Mouse (Mus musculus) adrenal gland, adult (tissue): Measurements from ENCODE around the gene Cyp4f15.
"Not testable (repeated sequence)": the region's sequence is repeated elsewhere in the genome, so short reads cannot be mapped to it uniquely, and the experiment has no call there.

Source experiments
- DNase-seq, 2 experiments: peaks; one replicate each; pipeline ENCODE4 v3.0.0; 2022 to 2023; ENCODE audit warnings: low spot score in 1 of 2; ENCODE audit not compliant: inconsistent age in 2 of 2

Gene Cyp4f15

GRCm38 (mm10) chr17:32685048-32685750 lies at the start of gene Cyp4f15:
Gene Cyp4f15, plus strand, starts transcription at chr17:32685627.
- peak; percentile 79 to 91 for DNase-seq

- DNase-seq, result no peak
These were observed 49.1 kb upstream of the Cyp4f15 start for GRCm38 (mm10) chr17:32636341-32636740.

GRCm38 (mm10) chr17:32637151-32637550 lies 48.3 kb upstream of the Cyp4f15 start:
- DNase-seq, result no peak

- no peak for DNase-seq
These were observed 38.8 kb upstream of the Cyp4f15 start for GRCm38 (mm10) chr17:32646631-32647030.

GRCm38 (mm10) chr17:32653860-32654259 lies 31.6 kb upstream of the Cyp4f15 start:
- DNase-seq, result no peak

GRCm38 (mm10) chr17:32657041-32657440 lies 28.4 kb upstream of the Cyp4f15 start:
- no peak for DNase-seq

GRCm38 (mm10) chr17:32658246-32658645 lies 27.2 kb upstream of the Cyp4f15 start:
- no peak for DNase-seq

GRCm38 (mm10) chr17:32658712-32659111 lies 26.7 kb upstream of the Cyp4f15 start, which contains the start of gene Cyp4f40:
Gene Cyp4f40, plus strand, starts transcription at chr17:32658900.
- DNase-seq, result peak; percentile 88 to 91

GRCm38 (mm10) chr17:32673976-32674375 lies 11.5 kb upstream of the Cyp4f15 start:
- no peak for DNase-seq

- no peak for DNase-seq
These were observed 9.3 kb upstream of the Cyp4f15 start for GRCm38 (mm10) chr17:32676040-32676635.

GRCm38 (mm10) chr17:32680404-32680803 lies 5.0 kb upstream of the Cyp4f15 start:
- DNase-seq, result peak; percentile 30 to 80

GRCm38 (mm10) chr17:32686722-32687121 lies 1.3 kb downstream of the Cyp4f15 start:
- peak; percentile 12 to 46 for DNase-seq

GRCm38 (mm10) chr17:32690959-32691358 lies 5.5 kb downstream of the Cyp4f15 start:
- no peak for DNase-seq

GRCm38 (mm10) chr17:32702826-32703225 lies 17.4 kb downstream of the Cyp4f15 start:
- no peak for DNase-seq

GRCm38 (mm10) chr17:32710541-32710940 lies 25.1 kb downstream of the Cyp4f15 start:
- DNase-seq, result not testable (repeated sequence)

GRCm38 (mm10) chr17:32722151-32722550 lies 36.7 kb downstream of the Cyp4f15 start:
- not testable (repeated sequence) for DNase-seq

GRCm38 (mm10) chr17:32722771-32723170 lies 37.3 kb downstream of the Cyp4f15 start:
- no peak for DNase-seq

- not testable (repeated sequence) for DNase-seq
These were observed 40.9 kb downstream of the Cyp4f15 start for GRCm38 (mm10) chr17:32726360-32726759.

GRCm38 (mm10) chr17:32729029-32729428 lies 43.6 kb downstream of the Cyp4f15 start:
- peak in 1 of 2 experiments; percentile 42 for DNase-seq

- DNase-seq, result no peak
These were observed 53.0 kb downstream of the Cyp4f15 start for GRCm38 (mm10) chr17:32738406-32738805.

- no peak for DNase-seq
These were observed 55.6 kb downstream of the Cyp4f15 start for GRCm38 (mm10) chr17:32741057-32741456.

- no peak for DNase-seq
These were observed 65.2 kb downstream of the Cyp4f15 start for GRCm38 (mm10) chr17:32750611-32751010.
